ENCODE assay signal across 14 mouse cellular contexts in the genomic region with DNA sequence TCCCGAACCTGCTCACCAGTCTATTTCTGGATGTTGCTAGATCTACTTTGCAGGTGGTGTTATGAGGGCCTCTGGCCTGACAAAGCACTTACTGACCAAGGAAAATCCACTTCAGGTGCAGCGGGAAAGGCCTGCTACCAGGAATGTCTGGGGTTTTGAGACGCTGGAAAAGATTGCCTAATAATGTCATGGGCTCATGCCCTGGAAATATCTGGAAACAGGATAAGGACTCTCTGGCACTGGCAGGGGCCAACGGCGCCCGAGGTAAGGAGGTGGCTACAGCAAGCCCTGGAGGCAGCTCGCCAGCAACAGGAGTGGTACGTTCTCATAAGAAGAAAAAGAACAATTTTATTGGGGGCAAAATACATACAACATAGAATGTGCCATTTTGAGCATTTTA.
DNase-seq lines count a peak whose midpoint lies in the region; ATAC-seq and TF ChIP-seq lines count a peak whose summit lies in the region.
"Had no signal": no experiment of that assay in that cellular context is flagged by ENCODE, and none has a peak within 500 bp of the region (broad histone marks: within the 10 kb centered on the region; RNA-seq: fewer than 3 reads in every experiment).

No protein-coding gene starts in this region.

- H3K27me3 ChIP-seq in kidney, embryonic 16.5 days (ENCODE audit: insufficient read depth, low read length), result no peaks in the 10 kb centered on the region
- H3K27me3 ChIP-seq in lung, embryonic 14.5 days (ENCODE audit: insufficient read depth, low read length), result no peaks in the 10 kb centered on the region
- no peaks in the 10 kb centered on the region for H3K27me3 ChIP-seq in stomach, postnatal 0 days (ENCODE audit: control insufficient read depth, insufficient read depth, low read length)
- H3K27me3 ChIP-seq: forebrain, embryonic 12.5 days had no signal

- intact Hi-C loops in gastrocnemius, adult 2 months (cut with DNase I), result no loop called here
- intact Hi-C loops in gastrocnemius, postnatal 36 days (cut with DNase I), result no loop called here
- intact Hi-C loops in left cerebral cortex, postnatal 36 days (cut with DNase I), result no loop called here

- peaks cover 71% of the 10 kb centered on the region for H3K4me1 ChIP-seq in kidney, embryonic 16.5 days (ENCODE audit: insufficient read depth, low read length)
- peaks cover 40% of the 10 kb centered on the region for H3K4me1 ChIP-seq in lung, embryonic 14.5 days (ENCODE audit: insufficient read depth)
- peaks cover 13% of the 10 kb centered on the region for H3K4me1 ChIP-seq in stomach, postnatal 0 days (replicated peaks; ENCODE audit: control insufficient read depth, insufficient read depth)

- H3K9me3 ChIP-seq in kidney, embryonic 16.5 days (ENCODE audit: low read length), result no peaks in the 10 kb centered on the region
- no peaks in the 10 kb centered on the region for H3K9me3 ChIP-seq in lung, embryonic 14.5 days (ENCODE audit: low read depth, low read length)
- no peaks in the 10 kb centered on the region for H3K9me3 ChIP-seq in stomach, postnatal 0 days (ENCODE audit: control insufficient read depth, low read length)
- H3K9me3 ChIP-seq: forebrain, embryonic 12.5 days; megakaryocyte, embryonic 14.5 days had no signal

- H3K36me3 ChIP-seq in kidney, embryonic 16.5 days (ENCODE audit: insufficient read depth, low read length), result no peaks in the 10 kb centered on the region
- H3K36me3 ChIP-seq in lung, embryonic 14.5 days (ENCODE audit: insufficient read depth), result no peaks in the 10 kb centered on the region
- H3K36me3 ChIP-seq in stomach, postnatal 0 days (ENCODE audit: control insufficient read depth, insufficient read depth, low read length), result no peaks in the 10 kb centered on the region
- H3K36me3 ChIP-seq: forebrain, embryonic 12.5 days had no signal

- TF ChIP-seq EP300 in stomach, postnatal 0 days (optimal IDR thresholded peaks at IDR 0.05), result no peak

- ATAC-seq in kidney, embryonic 16.5 days (ENCODE audit: low FRiP score, low TSS enrichment), result no peak
- ATAC-seq in lung, embryonic 14.5 days (ENCODE audit: insufficient read depth), result no peak
- no peak for ATAC-seq in stomach, postnatal 0 days (ENCODE audit: low FRiP score, low TSS enrichment)

- H3K9ac ChIP-seq in kidney, embryonic 16.5 days (replicated peaks; ENCODE audit: low read length), result no peak overlapping the region
- no peak overlapping the region for H3K9ac ChIP-seq in lung, embryonic 14.5 days
- H3K9ac ChIP-seq in stomach, postnatal 0 days (ENCODE audit: low read length), result no peak overlapping the region
- H3K9ac ChIP-seq: forebrain, embryonic 12.5 days had no signal

- WGBS in kidney, embryonic 16.5 days, result 73% methylated on average over 8 of the region's 8 CpGs
- 67% methylated on average over 8 of the region's 8 CpGs for WGBS in lung, embryonic 14.5 days
- 77% methylated on average over 8 of the region's 8 CpGs for WGBS in stomach, postnatal 0 days

- no peak for TF ChIP-seq CTCF in gastrocnemius, adult 2 months (IDR thresholded peaks at IDR 0.05)
- no peak for TF ChIP-seq CTCF in lung, embryonic 14.5 days (IDR thresholded peaks at IDR 0.05; ENCODE audit: low read depth)
- TF ChIP-seq CTCF in stomach, postnatal 0 days (IDR thresholded peaks at IDR 0.05; ENCODE audit: low read depth), result no peak

- no peak overlapping the region for H3K4me3 ChIP-seq in gastrocnemius, adult 2 months
- H3K4me3 ChIP-seq in kidney, embryonic 16.5 days (ENCODE audit: low read length), result no peak overlapping the region
- H3K4me3 ChIP-seq in lung, embryonic 14.5 days (ENCODE audit: low read depth, low read length), result no peak overlapping the region
- no peak overlapping the region for H3K4me3 ChIP-seq in stomach, postnatal 0 days (ENCODE audit: low read depth, low read length)
- H3K4me3 ChIP-seq: forebrain, embryonic 12.5 days; megakaryocyte, embryonic 14.5 days had no signal

- no peak overlapping the region for H3K4me2 ChIP-seq in kidney, embryonic 16.5 days (replicated peaks; ENCODE audit: low read depth, low read length)
- H3K4me2 ChIP-seq in lung, embryonic 14.5 days, result no peak overlapping the region
- H3K4me2 ChIP-seq in stomach, postnatal 0 days (replicated peaks; ENCODE audit: low read depth), result no peak overlapping the region
- H3K4me2 ChIP-seq: forebrain, embryonic 12.5 days had no signal

- DNase-seq in gastrocnemius, adult 2 months, result no peak
- no peak for DNase-seq in gastrocnemius, postnatal 36 days
- DNase-seq in kidney, adult 9 months, result no peak
- peak; percentile 37 for DNase-seq in lung, embryonic 14.5 days
- DNase-seq in stomach, postnatal 0 days (ENCODE audit: low spot score), result no peak
- no peak for DNase-seq in adrenal gland, postnatal 4 days (ENCODE audit: low spot score in 2 of 2)
- DNase-seq in left cerebral cortex, postnatal 36 days (ENCODE audit: low spot score in 2 of 2), result no peak
- DNase-seq: cerebellum, adult 2 months; kidney, adult 11 months; layer of hippocampus, adult 9-11 months; thymus, adult 18-20 months had no signal

- peak overlapping the region; percentile 17; the same call in 1 of the 2 replicates for H3K27ac ChIP-seq in gastrocnemius, adult 2 months
- H3K27ac ChIP-seq in kidney, embryonic 16.5 days (ENCODE audit: low read length), result peak overlapping the region; percentile 61
- H3K27ac ChIP-seq in lung, embryonic 14.5 days (ENCODE audit: low read depth), result peak overlapping the region; percentile 64
- peak overlapping the region; percentile 70 for H3K27ac ChIP-seq in stomach, postnatal 0 days (replicated peaks)
- H3K27ac ChIP-seq: forebrain, embryonic 12.5 days had no signal

Comparison
In these comparisons a context has a peak if more than half of its experiments do, and no peak if none do; other contexts are left out.
1. H3K27ac ChIP-seq: peak in every context shown above with its lines; median percentile 70 in stomach, postnatal 0 days; 64 in lung, embryonic 14.5 days; 61 in kidney, embryonic 16.5 days; 17 in gastrocnemius, adult 2 months.